Mouse (Mus musculus): ENCODE measurements around the gene Slc41a2.

The Slc41a2 gene

GRCm38 (mm10) chr10:83189071-83189470, 148.6 kb downstream of the Slc41a2 start:
- in situ Hi-C loops (cut with MboI, MseI), result no loop called here

- in situ Hi-C loops (cut with MboI, MseI), result no loop called here
Measured at GRCm38 (mm10) chr10:83186984-83187383, 150.7 kb downstream of the Slc41a2 start.

DNA sequence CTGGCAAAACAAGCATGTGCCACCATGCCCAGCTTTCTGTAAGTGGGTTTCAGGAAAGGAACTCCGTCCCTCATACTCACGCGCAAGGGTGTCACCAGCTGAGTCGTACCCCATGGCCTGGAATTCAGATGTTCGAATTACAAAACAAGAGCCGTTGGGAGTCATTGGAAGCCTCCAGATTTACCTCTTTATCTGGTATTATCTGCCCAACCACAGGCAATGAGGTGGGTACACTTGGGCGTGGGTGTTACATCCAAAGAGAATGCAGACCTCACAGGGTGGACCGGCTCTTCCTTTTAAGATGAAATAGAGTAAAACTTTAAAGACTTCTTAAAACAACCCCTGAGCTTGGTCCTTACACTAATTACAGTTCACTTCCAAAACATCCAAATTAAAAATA, 151.5 kb downstream of the Slc41a2 start:
- in situ Hi-C loops (cut with MboI, MseI), result no loop called here

GRCm38 (mm10) chr10:83185121-83185520, 152.6 kb downstream of the Slc41a2 start:
- in situ Hi-C loops (cut with MboI, MseI), result no loop called here

- in situ Hi-C loops (cut with MboI, MseI), result no loop called here
Measured at GRCm38 (mm10) chr10:83184480-83185069, 153.1 kb downstream of the Slc41a2 start.

GRCm38 (mm10) chr10:83183634-83184479, 153.8 kb downstream of the Slc41a2 start:
- in situ Hi-C loops (cut with MboI, MseI), result no loop called here

GRCm38 (mm10) chr10:83182573-83182960, 155.1 kb downstream of the Slc41a2 start:
- in situ Hi-C loops (cut with MboI, MseI), result no loop called here

DNA sequence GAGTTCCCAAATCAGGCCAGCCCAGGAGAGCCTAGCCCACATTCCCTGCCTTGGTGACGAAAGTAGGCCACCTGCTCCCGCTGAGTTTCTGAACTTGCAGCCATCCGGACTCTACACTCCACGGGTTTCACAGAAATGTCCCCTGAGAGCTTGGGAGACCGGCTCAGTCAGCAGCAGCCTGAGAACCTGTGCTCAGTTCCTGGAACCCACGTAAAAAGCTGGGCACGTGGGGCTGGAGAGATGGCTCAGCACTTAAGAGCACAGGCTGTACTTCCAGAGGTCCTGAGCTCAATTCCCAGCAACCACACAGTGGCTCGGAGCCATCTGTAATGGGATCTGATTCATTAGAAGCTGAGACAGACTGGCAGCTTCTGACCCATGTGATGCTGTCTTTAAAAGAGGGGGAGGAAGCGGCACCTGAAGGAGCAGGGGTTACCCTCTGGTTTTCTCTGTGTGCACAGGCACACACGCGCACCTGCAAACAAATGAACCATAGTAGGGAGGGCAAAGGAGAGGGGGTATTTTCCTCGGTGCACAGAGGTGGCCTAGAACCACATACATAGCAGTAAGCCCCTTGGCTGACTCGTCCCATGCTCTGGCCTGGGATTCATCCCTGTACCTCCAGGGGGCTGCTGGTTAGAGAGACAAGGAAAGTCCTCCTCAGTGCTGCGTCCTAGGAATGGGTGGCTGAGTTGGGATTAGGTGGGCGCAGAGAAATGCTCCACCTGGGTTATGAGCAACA, 155.7 kb downstream of the Slc41a2 start:
- in situ Hi-C loops (cut with MboI, MseI), result no loop called here
